Mouse (Mus musculus): Measurements from ENCODE around the gene Dap3.
"Not testable (repeated sequence)": the region's sequence is repeated elsewhere in the genome, so short reads cannot be mapped to it uniquely, and the experiment has no call there.

Gene Dap3

DNA sequence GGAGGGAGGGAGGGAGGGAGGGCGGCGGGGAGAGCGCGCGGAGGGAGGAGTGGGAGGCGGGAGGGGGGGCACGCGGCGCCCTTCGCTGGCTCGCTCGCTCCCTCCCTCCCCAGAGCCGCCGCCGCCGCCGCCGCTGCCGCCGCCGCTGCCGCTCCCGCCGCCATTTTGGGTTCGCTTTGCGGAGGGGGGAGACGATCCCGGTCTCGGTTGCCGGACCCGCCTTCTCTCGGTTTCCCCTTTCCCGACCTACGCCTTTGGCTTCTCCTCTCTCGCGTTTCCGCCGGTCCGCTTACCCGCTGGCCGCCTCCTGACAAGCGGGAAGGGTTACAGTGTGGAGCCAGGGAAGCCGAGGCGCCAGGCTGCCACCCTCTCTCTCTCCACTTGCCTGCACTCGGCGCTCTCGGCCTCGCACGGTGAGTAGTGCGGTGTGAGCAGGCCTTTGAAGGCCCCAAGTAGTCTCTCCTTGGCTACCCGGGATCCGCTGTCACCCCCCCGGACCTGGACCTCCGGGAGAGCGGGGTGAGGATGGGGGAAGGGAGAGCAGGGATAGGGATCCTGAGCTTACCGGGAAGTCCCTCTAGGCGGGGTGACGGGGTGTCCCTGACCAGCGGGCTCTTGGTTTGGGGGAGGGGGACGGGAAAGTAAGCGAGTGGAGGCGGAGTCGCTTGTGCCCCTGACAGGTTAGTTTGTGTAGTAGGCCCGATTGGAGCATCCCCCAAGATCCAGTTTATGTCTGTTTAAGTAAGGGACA, at the start of gene Dap3, which contains the start of gene Ash1l:
Gene Dap3 (minus strand): TSS at position 606 of the 751 bp plus-strand sequence.
Gene Ash1l (plus strand): TSS at position 47 of the 751 bp plus-strand sequence.
- DNase-seq (ENCODE audit: low spot score), result peak; percentile 20

DNA sequence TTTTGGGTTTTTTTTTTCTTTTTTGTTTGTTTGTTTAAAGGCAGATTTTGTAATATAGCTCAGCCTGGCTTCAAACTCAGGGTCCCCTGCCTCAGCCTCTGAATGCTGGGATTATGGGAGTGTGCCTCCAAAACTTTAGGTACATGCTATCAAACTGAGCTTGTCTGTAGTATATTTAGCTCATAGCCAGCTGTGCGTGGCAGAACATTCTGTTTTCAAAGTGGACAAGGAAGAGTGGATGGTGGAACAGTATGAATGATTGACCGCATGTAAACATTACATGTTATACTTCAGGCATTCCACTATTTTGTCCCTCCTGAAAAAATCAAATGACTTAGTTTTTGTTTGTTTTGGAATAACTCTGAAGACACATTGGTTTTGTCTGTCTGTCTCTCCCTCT, 41.8 kb upstream of the Dap3 start:
- DNase-seq (ENCODE audit: low spot score), result no peak

DNA sequence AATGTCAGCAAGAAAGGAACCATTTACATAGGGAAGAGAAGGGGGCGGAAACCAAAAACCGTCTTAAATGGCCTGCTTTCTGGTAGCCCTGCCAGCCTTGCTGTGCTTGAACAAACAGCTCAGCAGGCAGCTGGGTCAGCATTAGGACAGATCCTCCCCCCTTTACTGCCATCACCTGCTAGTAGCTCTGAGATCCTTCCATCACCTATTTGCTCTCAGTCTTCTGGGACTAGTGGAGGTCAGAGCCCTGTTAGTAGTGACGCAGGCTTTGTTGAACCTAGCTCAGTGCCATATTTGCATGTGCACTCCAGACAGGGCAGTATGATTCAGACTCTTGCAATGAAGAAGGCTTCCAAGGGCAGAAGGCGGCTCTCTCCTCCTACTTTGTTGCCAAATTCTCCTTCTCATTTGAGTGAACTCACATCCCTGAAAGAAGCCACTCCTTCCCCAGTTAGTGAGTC, 33.0 kb upstream of the Dap3 start:
- DNase-seq (ENCODE audit: low spot score), result no peak

DNA sequence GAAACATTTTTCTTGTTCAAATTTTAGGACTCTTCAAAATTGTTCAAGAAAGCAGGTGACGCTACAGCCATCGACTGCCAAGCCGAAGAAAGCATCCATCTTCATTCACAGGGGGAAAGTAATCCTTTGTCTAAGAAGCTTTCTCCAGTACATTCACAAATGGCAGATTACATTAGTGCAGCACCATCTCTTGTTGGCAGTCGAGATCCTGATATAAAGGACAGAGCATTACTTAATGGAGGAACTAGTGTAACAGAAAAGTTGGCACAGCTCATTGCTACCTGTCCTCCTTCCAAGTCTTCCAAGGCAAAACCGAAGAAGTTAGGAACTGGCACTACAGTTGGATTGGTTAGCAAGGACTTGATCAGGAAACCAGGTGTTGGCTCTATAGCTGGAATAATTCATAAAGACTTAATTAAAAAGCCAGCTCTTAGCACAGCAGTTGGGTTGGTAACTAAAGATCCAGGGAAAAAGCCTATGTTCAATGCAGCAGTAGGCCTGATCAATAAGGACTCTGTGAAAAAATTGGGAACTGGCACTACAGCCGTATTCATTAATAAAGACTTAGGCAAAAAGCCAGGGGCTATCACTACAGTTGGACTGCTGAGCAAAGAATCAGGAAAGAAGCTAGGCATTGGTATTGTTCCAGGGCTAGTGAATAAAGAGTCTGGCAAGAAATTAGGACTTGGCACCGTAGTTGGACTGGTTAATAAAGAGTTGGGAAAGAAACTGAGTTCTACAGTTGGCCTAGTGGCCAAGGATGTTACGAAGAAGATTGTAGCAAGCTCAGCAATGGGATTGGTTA, 30.4 kb upstream of the Dap3 start:
- no peak for DNase-seq (ENCODE audit: low spot score)

DNA sequence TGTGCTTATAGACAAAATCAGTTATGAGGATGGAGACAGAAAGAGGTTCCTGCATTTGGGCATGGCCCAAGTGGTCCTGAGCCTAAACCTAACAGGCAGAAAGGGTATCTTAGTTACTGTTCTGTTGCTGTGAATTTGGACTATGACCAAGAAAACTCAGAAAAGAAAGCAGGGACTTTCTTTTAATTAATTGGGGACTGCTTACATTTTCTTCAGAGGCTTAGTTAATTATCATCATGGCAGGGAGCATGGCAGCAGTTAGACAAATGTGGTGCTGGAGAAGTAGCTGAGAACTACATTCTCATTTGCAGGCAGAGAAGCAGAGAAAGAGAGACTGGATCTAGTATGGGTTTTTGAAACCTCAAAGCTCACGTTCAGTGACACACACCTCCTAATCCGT, 24.0 kb upstream of the Dap3 start:
- no peak for DNase-seq (ENCODE audit: low spot score)

DNA sequence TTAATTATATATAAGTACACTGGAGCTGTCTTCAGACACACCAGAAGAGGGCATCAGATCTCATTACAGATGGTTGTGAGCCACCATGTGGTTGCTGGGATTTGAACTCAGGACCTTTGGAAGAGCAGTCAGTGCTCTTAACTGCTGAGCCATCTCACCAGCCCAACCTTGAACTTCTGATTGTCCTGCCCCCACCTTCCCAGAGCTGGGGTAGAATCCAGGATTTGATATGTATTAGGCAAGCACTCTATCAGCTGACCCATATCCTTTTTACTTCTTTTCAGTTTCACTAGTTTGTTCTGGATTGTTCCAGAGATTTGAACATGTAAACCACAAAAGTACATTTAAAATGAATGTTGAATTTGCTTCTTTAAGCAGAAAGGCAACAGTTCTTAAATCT, 12.2 kb upstream of the Dap3 start:
- DNase-seq (ENCODE audit: low spot score), result not testable (repeated sequence)

DNA sequence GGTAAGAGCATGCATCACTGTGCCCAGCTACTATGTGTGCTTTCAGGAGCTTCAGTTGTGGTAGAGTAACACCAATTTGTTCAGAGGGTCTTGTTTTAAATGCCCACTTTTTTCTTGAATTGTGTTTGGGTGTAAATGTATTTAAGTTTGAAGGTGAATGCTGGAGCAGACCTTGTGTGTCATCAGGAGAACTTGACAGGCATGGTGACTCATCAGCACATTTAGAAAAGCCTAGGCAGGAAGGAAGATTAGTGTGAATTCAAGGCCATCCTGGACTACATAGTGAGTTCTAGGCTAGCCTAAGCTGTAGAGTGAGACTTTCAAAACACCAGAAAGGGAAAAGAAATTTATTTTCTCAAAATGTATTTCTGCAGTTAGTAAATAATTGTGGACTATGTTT, 2.8 kb upstream of the Dap3 start:
- no peak for DNase-seq (ENCODE audit: low spot score)

DNA sequence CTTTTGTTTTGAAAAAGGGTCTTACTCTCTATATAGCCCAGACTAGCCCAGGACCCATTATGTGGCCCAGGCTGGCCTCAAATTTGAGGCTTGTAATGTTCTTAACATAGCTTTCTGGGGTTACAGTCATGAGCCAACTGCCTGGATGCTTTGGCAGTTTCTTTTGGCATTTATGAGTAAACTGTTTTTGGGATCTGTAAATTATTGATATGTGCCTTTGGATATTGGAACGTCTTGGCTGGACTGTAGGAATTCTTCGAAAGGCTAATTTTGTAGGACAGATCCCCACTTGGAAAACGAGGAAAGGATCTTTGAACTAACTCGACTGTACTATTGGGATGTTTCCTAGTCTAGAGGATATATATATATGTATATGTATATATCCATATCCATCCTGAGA, 2.3 kb upstream of the Dap3 start:
- no peak for DNase-seq (ENCODE audit: low spot score)

DNA sequence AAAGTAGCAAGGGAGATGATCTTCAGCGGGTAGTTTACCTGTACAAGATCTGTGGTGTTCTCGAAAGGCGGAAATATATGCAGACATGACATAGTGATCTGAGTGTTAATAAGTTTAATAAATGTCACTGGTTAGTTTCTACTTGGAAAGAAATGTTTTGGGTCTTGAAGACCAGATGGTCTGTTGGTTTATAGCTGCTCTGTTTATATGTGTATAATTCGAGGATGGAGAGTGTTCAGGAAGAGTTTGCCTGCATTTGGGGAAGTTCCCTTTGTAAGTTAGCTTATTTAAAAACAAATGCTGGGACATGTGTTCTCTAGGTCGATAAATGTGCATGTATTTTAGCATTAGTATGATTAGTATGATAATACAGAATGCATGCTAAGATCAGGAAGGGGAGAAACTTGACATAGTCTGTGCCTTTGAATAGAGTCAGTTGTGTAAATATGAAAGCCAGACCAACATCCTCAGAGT, 383 bp upstream of the Dap3 start:
- DNase-seq (ENCODE audit: low spot score), result no peak

DNA sequence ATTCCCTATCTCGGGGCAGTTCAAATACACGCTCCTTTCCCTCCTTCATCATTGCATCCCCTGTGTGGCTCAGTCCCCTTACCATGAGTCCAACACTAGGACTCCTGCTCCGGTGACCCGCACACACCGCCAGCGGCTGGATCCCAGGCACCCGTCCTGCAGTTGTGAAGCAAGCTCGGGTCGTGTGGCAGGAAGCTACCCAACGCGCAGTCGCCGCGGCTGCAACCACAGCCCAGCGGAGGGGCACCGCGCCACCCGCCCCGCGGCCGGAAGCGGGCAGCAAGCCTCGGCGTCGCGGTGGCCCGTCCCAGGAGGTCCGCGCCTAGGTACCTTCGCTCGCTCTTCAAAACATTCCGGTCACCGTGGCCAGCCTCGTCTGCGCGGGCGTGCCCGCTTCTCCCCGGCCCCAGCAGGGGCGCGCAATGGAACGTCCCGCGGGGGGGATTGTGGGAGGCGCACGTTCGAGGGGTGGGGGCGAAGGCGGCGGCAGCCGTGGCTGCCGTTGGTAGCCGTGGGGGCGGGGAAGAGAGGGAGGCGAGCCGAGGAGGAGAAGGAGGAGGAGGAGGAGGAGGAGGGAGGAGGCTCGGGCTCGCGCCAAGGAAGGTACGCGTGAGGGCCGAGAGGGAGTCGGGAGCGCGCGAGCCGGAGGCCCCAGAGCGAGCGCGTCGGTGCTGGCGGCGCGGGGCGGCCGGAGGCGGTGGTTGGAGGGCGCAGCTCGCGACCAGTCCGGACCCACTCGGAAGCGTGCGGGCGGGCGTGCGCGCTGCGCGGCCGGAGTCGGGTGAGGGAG, 1.0 kb downstream of the Dap3 start:
- DNase-seq (ENCODE audit: low spot score), result peak; percentile 80

DNA sequence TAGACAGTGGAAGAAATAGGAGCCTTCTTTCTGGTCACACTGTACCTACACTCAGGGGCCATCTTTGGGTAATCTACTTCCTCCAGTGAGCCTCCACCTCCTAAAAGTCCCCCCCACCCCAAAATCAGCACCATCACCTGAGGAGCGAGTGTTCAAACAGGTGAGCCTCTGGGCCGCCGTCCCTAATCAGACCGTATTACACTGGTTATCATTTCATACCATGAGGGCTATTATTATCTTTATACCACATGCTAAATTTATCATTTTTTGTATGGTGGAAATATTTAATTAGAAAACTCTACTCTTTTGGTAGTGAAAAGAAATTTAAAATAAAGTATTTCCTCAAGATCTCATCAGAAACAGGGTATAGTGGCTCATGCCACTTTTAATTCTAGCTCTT, 6.9 kb downstream of the Dap3 start:
- DNase-seq (ENCODE audit: low spot score), result no peak

DNA sequence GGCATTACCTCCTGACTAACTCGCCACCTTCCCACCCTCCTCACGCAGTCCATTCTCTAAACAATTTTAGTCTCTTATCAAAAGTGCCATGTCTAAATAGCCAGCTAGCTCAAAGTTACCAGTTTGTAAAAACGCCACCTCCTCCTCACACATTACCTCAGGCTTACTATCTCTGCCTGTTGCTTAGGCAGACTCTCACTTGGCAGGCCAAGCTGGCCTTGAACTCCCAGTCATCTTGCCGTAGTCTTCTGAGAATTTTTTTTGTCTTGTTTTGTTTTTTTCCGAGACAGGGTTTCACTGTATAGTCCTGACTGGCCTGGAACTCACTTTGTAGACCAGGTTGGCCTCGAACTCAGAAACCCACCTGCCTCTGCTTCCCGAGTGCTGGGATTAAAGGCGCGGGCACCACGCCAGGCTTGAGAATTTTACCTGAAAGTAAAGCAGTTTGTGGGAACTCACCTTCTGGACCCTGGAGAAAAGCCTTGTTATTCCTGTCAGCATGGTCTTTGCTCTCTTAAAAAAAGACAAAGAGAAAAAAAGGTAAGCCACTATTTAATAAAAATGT, 8.6 kb downstream of the Dap3 start:
- no peak for DNase-seq (ENCODE audit: low spot score)

DNA sequence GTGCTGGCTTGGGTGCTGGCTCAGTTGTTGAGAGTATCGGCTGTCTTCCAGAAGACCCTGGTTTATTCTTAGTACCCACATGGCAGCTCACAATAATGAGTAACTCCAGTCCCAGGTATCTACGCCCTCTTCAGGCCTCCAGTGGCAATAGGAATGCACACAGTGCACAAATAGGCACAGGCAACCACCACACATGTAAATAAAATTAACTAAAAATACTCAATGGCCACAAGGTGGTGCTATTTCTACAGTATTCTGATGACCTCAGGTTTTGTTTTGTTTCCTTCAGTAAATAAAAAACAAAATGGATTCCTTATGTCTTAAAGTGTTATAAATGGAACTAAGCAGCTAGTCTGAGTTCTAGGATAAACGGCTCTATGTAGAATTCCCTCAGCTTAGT, 11.2 kb downstream of the Dap3 start:
- DNase-seq (ENCODE audit: low spot score), result no peak

DNA sequence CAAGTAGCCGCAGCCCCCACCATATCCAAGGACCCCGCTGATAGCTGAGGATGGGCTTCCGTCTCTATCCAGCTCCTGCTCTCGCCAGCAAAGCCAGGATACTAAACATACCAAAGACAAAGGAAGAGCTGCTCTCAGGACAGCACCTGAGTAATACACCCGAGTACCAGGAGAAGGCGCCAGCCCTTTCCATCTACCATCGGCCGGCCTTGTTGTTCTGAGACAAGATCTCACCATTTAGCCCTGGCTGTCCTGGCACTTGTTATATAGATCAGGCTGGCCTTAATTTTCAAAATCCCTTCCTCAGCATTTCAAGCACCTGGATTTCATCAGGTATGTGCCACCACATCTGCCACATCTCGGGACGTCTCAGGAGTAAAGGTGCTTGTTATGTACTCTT, 11.9 kb downstream of the Dap3 start:
- DNase-seq (ENCODE audit: low spot score), result no peak

DNA sequence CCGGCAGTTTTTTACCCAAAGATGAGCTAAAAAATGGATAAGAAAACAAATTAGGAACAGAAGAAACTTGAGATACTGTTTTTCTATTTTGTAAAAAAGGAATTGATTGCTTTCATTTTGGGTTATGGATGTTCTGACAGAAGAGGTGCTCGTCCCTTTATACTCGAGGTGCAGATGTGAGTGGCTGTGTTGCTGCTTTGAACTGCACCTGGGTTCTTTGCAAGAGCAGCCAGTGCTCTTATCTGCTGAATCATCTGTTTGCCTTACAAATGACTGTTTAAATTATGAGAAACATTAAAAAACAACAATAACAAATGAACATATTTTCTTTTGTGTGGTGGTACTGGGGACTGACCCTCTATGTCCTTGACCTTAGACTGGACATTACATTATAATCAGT, 21.5 kb downstream of the Dap3 start:
- no peak for DNase-seq (ENCODE audit: low spot score)

DNA sequence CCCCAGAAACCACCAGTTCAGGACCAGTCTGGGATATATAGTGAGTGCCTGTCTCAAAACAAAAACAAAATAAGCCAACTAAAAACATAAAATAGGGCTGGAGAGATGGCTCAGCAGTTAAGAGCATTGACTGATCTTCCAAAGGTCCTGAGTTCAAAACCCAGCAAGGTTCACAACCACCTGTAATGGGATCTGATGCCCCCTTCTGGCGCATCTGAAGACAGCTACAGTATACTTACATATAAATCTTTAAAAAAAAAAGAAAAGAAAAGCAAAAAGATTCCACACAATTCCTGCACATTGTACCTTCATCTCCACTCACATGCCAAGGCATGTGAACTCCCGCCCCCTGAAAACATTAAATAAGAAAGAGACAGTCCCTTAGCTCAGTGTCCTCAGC, 25.3 kb downstream of the Dap3 start:
- DNase-seq (ENCODE audit: low spot score), result no peak

DNA sequence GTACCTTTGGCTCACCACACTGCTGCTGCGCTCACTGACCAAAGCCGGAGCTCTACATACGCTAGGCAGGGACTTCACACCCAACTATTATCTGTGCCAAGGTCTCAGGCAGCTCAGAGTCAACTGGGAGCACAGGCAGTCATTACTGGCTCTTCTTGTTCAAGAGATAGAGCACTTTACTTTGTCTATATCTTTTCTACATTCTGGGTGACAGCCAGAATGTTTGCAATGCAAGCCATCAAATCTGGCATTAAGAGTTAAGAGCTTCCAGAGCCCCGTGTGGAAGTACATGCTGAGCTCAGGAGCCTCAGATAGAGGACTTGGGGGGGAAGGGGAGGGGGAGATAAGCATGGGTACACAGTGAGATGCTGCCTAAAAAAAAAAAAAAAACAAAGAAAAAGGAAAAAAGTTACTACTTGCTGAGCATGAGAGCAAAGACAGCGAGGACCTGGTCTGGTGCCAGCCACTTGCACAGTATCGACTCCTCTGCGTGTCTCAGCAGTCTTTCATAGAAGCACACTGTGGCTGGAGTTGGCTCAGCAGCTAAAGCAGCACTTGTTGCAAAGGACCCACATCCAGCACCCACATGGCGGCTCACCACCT, 26.9 kb downstream of the Dap3 start:
- no peak for DNase-seq (ENCODE audit: low spot score)

DNA sequence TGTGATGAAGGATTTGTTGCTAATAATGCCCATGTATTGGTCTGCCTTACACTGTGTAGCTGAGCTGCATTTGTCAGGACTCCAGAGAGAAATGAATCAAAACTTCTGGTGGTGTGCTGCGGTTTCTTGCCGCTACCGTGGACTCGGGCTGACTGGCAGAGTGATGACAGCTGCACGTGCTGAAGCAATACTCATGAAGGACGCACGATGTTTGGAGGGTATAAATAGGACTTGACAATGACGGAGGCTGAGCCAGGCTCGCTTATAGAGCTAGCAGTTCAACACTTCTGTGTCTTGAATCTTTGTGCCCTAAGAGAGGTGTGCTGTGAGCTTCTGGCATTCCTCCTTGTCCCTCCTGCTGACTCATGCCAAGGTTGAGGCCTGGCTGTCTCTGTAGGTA, 29.6 kb downstream of the Dap3 start:
- no peak for DNase-seq (ENCODE audit: low spot score)

DNA sequence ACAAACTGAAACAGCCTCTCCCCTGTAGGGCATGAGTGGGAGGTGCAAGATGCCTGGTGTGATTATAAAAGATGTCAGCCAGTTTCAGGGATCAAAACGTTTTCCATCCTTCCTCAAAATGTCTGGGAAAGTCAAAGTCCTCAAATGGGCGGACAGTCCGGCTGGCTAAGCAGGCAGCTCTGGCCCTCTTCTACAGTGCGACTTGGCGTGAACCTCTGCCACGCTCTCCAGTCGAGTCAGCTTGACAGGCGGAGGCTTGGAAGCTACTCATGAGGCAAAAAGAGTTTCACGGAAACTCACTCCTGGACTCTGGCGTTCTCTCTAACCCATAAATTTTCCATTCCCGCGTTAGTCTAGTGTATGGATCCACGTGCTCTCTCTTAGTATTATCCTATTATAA, 32.0 kb downstream of the Dap3 start:
- DNase-seq (ENCODE audit: low spot score), result no peak

DNA sequence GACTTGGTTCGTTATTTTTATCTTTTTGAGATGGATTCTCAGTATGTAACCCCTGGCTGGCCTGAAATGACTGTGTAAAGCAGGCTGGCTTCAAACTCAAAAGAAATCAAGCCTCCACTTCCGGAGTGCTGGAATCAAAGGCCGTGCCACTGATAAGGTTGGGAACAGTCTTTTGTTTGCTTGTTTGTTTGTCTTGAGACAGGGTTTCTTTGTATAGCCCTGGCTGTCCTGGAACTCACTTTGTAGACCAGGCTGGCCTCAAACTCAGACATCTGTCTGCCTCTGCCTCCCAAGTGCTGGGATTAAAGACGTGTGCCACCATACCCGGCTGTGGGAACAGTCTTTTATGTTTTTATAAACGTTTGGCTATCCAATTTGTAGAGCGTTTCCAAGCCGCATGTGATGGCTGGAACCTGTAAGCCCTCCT, 36.6 kb downstream of the Dap3 start:
- DNase-seq (ENCODE audit: low spot score), result no peak

DNA sequence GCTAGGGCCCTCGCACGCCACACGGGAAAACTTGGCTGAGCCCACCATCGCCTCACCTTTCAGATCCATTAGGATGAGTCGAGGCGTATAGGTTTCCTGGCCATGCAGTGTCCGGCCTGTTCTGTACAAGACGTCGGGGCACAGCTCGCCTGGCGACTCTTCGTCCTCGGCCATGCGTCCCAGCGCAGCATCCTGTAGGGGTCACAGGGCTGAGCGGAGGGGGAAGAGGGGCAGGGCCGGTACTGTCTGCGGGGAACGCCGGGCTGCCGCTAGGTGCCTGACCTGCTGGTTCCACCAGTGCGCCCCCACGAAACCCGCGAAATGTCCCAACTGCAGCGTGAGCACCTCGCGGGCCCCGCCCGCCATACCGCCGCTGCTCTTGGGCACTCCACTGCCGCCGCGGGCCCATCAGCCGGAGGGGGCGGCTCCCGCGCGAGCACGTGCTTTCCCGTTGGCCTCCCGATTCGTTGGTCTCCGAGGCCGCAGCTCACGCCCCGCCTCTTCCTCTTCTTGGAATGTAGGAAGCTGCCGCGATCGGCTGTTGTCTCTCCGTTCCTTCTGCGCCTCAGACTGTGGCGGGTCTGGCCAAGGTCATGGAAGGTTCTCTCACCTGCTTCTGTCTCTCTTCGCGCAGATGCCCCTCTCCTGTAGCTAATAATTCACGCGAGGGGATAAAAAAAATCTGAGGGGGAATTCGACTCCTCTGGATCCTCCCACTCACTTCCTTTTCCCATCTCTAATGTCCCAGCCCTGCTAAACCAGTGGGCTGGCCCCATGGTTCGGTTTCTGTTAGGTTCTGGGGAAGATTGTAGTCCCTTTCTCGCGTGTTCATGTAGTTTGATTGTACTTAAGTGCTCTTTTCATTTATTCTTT, 37.2 kb downstream of the Dap3 start, which contains the start of gene Msto1:
Gene Msto1 (minus strand): TSS at position 489 of the 873 bp plus-strand sequence.
- peak; percentile 66 for DNase-seq (ENCODE audit: low spot score)
